Mouse (Mus musculus) lung, embryonic 15.5 days (tissue): ENCODE data around the gene Daw1. TPM values are rescaled to one million over a fixed set of nuclear protein-coding genes. Genes with fewer than 3 reads are reported as not detected.

Source experiments
- ATAC-seq: fragments of 200-750 bp; cut with Nextera tagmentation; 2 replicates; pipeline ENCODE4 v1.8.0; 2017; ENCODE audit warnings: moderate number of reproducible peaks, borderline replicate concordance; ENCODE audit not compliant: low FRiP score, low TSS enrichment; ENCODE audit errors: extremely low read depth
- H3K27ac ChIP-seq: fragments of 300-500 bp; sonication (generic); 2 replicates; pipeline ENCODE4 v1.5.1; 2015; ENCODE audit warnings: moderate library complexity, mild to moderate bottlenecking, inconsistent platforms
- H3K27me3 ChIP-seq: fragments of 300-500 bp; sonication (generic); 2 replicates; pipeline ENCODE4 v1.6.1; 2015; ENCODE audit warnings: inconsistent platforms
- H3K36me3 ChIP-seq: fragments of 300-500 bp; sonication (generic); 2 replicates; pipeline ENCODE4 v1.6.1; 2015; ENCODE audit warnings: inconsistent platforms
- H3K4me1 ChIP-seq: fragments of 300-500 bp; sonication (generic); 2 replicates; pipeline ENCODE4 v1.6.1; 2015; ENCODE audit warnings: inconsistent platforms
- H3K4me2 ChIP-seq: fragments of 300-500 bp; sonication (generic); 2 replicates; pipeline ENCODE4 v1.6.1; 2015; ENCODE audit warnings: inconsistent platforms, mild to moderate bottlenecking, moderate library complexity
- H3K4me3 ChIP-seq: fragments of 300-500 bp; sonication (generic); 2 replicates; pipeline ENCODE4 v1.5.1; 2015; ENCODE audit warnings: mild to moderate bottlenecking, inconsistent platforms
- H3K9ac ChIP-seq: fragments of 300-500 bp; sonication (generic); 2 replicates; pipeline ENCODE4 v1.6.1; 2015; ENCODE audit warnings: inconsistent platforms
- H3K9me3 ChIP-seq: fragments of 300-500 bp; sonication (generic); 2 replicates; pipeline ENCODE4 v1.6.1; 2016; ENCODE audit warnings: inconsistent platforms
- WGBS: fragments of 180-500 bp; shearing (Covaris S2); methylation state at CpG from one replicate; pipeline ENCODE4 v1.1.7; 2015; 5-methylcytosine and 5-hydroxymethylcytosine counted together
- polyA plus RNA-seq: library from polyadenylated mRNA; unstranded; fragments of >200 nt; fragmentation: Nextera tagmentation; extraction: Ambion mirVana; gene quantifications from 2 replicates; pipeline ENCODE4 v1.2.1, GENCODE M21; 2015

Gene Daw1
- polyA plus RNA-seq: 0.36 and 0.78 TPM in 2 replicates

GRCm38 (mm10) chr1:83159603-83160002, at the start of gene Daw1:
Gene Daw1, plus strand, starts transcription at chr1:83159752.
- no peaks in the 10 kb centered on the region for H3K4me1 ChIP-seq
- WGBS: 2% methylated on average over 16 of the region's 16 CpGs
- no peak within 1 kb of the TSS for H3K27ac ChIP-seq
- ATAC-seq: peak; percentile 95
- H3K9ac ChIP-seq: peak within 1 kb of the TSS; percentile 58
- H3K4me2 ChIP-seq: peak within 1 kb of the TSS; percentile 64
- no peaks in the 10 kb centered on the region for H3K9me3 ChIP-seq
- H3K36me3 ChIP-seq: no peaks in the 10 kb centered on the region
- no peaks in the 10 kb centered on the region for H3K27me3 ChIP-seq
- H3K4me3 ChIP-seq: peak within 1 kb of the TSS; percentile 64

DNA sequence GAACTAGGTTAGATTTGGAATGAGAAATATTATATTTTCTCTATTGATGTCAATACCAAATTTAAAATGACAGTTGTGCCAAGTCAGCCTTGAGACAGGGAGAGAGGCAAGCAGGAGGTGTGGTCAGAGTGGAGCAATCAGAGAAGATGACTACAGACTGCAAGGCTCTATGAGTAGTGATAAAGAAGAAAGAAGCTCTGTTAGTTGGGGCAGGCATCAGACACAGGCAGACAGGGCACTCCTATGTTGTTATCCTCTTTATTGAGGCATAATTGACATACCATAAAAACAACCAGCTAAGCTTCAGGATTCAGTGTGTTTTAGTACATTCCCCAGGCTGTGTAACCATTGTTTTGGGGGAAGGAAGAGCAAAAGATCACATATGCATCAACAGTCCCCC, 48.6 kb upstream of the Daw1 start:
- Histone ChIP-seq H3K9me3 (no peaks in the 10 kb centered on the region), H3K27ac (no peak overlapping the region), H3K4me2 (no peak overlapping the region), H3K27me3 (no peaks in the 10 kb centered on the region), H3K4me3 (no peak overlapping the region), H3K4me1 (no peaks in the 10 kb centered on the region), H3K9ac (no peak overlapping the region), H3K36me3 (no peaks in the 10 kb centered on the region)
- no peak for ATAC-seq

- Histone ChIP-seq H3K9ac (no peak overlapping the region), H3K27ac (no peak overlapping the region), H3K9me3 (no peaks in the 10 kb centered on the region), H3K4me2 (no peak overlapping the region), H3K36me3 (no peaks in the 10 kb centered on the region), H3K4me3 (no peak overlapping the region), H3K27me3 (no peaks in the 10 kb centered on the region), H3K4me1 (no peaks in the 10 kb centered on the region)
- no peak for ATAC-seq
- WGBS: 60% methylated on average over 5 of the region's 5 CpGs
These were observed 47.8 kb upstream of the Daw1 start for GRCm38 (mm10) chr1:83111726-83112125.

GRCm38 (mm10) chr1:83116447-83117137, 43.0 kb upstream of the Daw1 start, which contains the start of gene Ccl20:
Gene Ccl20, plus strand, starts transcription at chr1:83116766.
- H3K9me3 ChIP-seq: no peaks in the 10 kb centered on the region

DNA sequence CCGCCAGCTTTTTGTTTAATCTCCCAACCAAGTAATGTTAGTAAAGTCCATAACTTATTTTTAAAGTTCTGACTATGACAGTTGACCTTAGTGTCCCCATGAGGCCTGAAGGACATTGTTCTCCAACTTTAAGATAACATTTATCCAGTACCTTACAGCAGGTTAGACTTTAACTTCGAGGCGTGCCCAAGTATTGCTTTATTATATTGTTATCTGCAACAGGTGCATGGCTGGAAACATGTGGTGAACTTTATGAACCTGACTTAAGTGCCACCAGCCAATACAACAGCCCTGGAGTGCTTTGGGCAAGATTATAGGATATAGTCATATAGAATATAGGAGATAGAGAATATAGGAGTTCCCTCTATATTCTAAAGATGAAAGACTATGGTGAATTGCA, 42.3 kb upstream of the Daw1 start:
- Histone ChIP-seq H3K27ac (no peak overlapping the region), H3K36me3 (no peaks in the 10 kb centered on the region), H3K9ac (no peak overlapping the region), H3K27me3 (no peaks in the 10 kb centered on the region), H3K4me2 (no peak overlapping the region), H3K4me3 (no peak overlapping the region), H3K9me3 (no peaks in the 10 kb centered on the region), H3K4me1 (no peaks in the 10 kb centered on the region)
- ATAC-seq: no peak
- WGBS: 84% methylated on average over 3 of the region's 3 CpGs

More at GRCm38 (mm10) chr1:83116447-83117137, 43.0 kb upstream of the Daw1 start, which contains the start of gene Ccl20:
- H3K4me2 ChIP-seq: no peak within 1 kb of the TSS
- no peaks in the 10 kb centered on the region for H3K36me3 ChIP-seq
- H3K4me3 ChIP-seq: no peak within 1 kb of the TSS
- 17% methylated on average over 8 of the region's 8 CpGs for WGBS
- ATAC-seq: no peak
- H3K4me1 ChIP-seq: no peaks in the 10 kb centered on the region
- no peak within 1 kb of the TSS for H3K27ac ChIP-seq
- H3K27me3 ChIP-seq: no peaks in the 10 kb centered on the region
- H3K9ac ChIP-seq: no peak within 1 kb of the TSS

DNA sequence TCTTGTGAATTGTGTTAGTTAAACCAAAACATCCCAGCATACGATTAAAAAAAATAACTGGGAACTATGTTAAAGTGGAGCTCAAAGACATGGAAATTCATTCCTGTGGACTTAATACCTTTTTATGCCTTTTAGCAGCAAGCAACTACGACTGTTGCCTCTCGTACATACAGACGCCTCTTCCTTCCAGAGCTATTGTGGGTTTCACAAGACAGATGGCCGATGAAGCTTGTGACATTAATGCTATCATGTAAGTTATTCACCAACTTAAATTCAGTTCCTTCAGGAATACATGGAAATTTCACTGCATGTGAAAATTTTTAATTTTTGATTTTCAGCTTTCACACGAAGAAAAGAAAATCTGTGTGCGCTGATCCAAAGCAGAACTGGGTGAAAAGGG, 41.9 kb upstream of the Daw1 start:
- Histone ChIP-seq H3K27ac (no peak overlapping the region), H3K4me3 (no peak overlapping the region), H3K4me1 (no peaks in the 10 kb centered on the region), H3K4me2 (no peak overlapping the region), H3K9ac (no peak overlapping the region), H3K36me3 (no peaks in the 10 kb centered on the region), H3K27me3 (no peaks in the 10 kb centered on the region), H3K9me3 (no peaks in the 10 kb centered on the region)
- WGBS: 88% methylated on average over 7 of the region's 7 CpGs
- ATAC-seq: no peak

DNA sequence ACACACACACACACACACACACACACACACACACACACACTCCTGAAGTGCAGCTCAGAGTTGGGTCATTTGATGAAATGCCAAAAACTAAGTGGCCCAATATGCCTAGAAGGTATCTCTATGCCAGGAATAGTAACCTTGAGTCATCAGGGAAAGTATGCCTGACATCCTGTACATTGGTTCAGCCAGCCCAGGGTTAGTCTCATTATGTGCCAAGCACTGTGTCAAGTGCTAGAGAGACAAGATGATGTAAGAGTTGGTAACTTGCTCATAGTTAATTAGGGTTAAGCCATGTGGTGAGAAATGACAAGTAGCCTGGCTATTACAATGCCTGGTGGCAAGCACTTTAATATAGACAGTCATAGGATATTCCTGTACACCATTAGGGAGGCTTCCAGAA, 39.6 kb upstream of the Daw1 start:
- H3K36me3 ChIP-seq: no peaks in the 10 kb centered on the region
- H3K4me2 ChIP-seq: no peak overlapping the region
- no peak overlapping the region for H3K27ac ChIP-seq
- no peak overlapping the region for H3K9ac ChIP-seq
- no peaks in the 10 kb centered on the region for H3K9me3 ChIP-seq
- no peak overlapping the region for H3K4me3 ChIP-seq
- H3K27me3 ChIP-seq: no peaks in the 10 kb centered on the region
- ATAC-seq: no peak
- no peaks in the 10 kb centered on the region for H3K4me1 ChIP-seq

- Histone ChIP-seq H3K4me3 (no peak overlapping the region), H3K27me3 (no peaks in the 10 kb centered on the region), H3K9me3 (no peaks in the 10 kb centered on the region), H3K36me3 (no peaks in the 10 kb centered on the region), H3K4me1 (no peaks in the 10 kb centered on the region), H3K9ac (no peak overlapping the region), H3K27ac (no peak overlapping the region), H3K4me2 (no peak overlapping the region)
- no peak for ATAC-seq
- 76% methylated on average over 3 of the region's 3 CpGs for WGBS
These were observed 39.2 kb upstream of the Daw1 start for GRCm38 (mm10) chr1:83120312-83120711.

GRCm38 (mm10) chr1:83123201-83123600, 36.4 kb upstream of the Daw1 start:
- 71% methylated on average over 2 of the region's 2 CpGs for WGBS
- H3K27me3 ChIP-seq: no peaks in the 10 kb centered on the region
- no peak overlapping the region for H3K9ac ChIP-seq
- no peaks in the 10 kb centered on the region for H3K4me1 ChIP-seq
- no peak for ATAC-seq
- no peak overlapping the region for H3K27ac ChIP-seq
- H3K36me3 ChIP-seq: no peaks in the 10 kb centered on the region
- H3K4me3 ChIP-seq: no peak overlapping the region
- H3K4me2 ChIP-seq: no peak overlapping the region
- H3K9me3 ChIP-seq: no peaks in the 10 kb centered on the region

DNA sequence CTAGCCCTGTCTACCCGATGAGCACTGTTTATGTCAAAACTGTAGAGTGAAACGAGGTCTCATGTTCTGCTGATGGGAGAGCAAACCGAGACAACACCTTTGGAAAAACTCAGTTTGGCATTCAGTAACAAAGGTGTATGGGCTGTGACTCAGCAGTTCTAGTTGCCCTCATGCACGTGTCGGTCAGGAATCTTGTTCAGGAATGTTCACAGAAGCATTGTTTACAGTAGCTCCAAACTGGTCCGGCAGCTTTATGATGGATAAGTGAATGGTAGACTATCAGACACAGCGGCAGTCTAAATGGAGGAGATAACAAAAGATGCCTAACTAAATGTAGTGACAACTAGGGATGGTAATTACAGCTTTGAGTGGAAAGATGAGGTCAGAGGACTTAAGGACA, 23.7 kb upstream of the Daw1 start:
- peak; percentile 42; the same call in 1 of the 2 replicates for ATAC-seq
- Histone ChIP-seq H3K4me1 (peaks cover 3% of the 10 kb centered on the region; the same call in 1 of the 2 replicates), H3K9ac (no peak overlapping the region), H3K4me2 (no peak overlapping the region), H3K9me3 (no peaks in the 10 kb centered on the region), H3K27ac (no peak overlapping the region), H3K4me3 (no peak overlapping the region), H3K36me3 (no peaks in the 10 kb centered on the region), H3K27me3 (no peaks in the 10 kb centered on the region)
- WGBS: 17% methylated on average over 7 of the region's 7 CpGs

- 58% methylated on average over 8 of the region's 8 CpGs for WGBS
- Histone ChIP-seq H3K36me3 (no peaks in the 10 kb centered on the region), H3K4me3 (no peak overlapping the region), H3K4me1 (peaks cover 3% of the 10 kb centered on the region; the same call in 1 of the 2 replicates), H3K9ac (no peak overlapping the region), H3K4me2 (no peak overlapping the region), H3K9me3 (no peaks in the 10 kb centered on the region), H3K27me3 (no peaks in the 10 kb centered on the region), H3K27ac (no peak overlapping the region)
- ATAC-seq: no peak
These were observed 21.7 kb upstream of the Daw1 start for GRCm38 (mm10) chr1:83137847-83138246.

DNA sequence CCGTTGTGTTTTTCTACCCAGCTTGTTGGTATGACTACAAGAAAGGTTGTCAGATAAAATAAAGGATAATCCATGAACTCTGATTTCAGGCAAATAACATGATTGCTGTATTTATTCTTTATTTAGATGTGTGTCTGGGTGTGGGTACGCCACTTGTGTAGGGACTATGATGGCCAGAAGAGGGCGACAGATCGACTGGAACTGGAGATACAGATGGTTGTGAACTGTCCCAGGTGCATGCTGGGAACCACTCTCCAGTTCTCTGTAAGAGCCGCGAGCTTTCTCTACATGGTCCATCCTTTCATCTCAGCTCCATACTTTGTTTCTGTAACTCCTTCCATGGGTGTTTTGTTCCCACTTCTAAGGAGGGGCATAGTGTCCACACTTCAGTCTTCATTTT, 20.8 kb upstream of the Daw1 start:
- 82% methylated on average over 6 of the region's 6 CpGs for WGBS
- Histone ChIP-seq H3K36me3 (no peaks in the 10 kb centered on the region), H3K9ac (no peak overlapping the region), H3K4me2 (no peak overlapping the region), H3K27ac (no peak overlapping the region), H3K4me3 (no peak overlapping the region), H3K4me1 (peaks cover 3% of the 10 kb centered on the region; the same call in 1 of the 2 replicates), H3K27me3 (no peaks in the 10 kb centered on the region), H3K9me3 (no peaks in the 10 kb centered on the region)
- ATAC-seq: no peak
